Mouse (Mus musculus): ENCODE data around the gene Hmgb1.

- TF ChIP-seq CTCF (IDR thresholded peaks at IDR 0.05; ENCODE audit: control insufficient read depth, insufficient read depth, insufficient replicate concordance, low read depth, low read length): no peak
- no peak for TF ChIP-seq POLR2A (IDR thresholded peaks at IDR 0.05; ENCODE audit: control insufficient read depth, low read depth, low read length)
Observed at GRCm38 (mm10) chr5:149021120-149021519, 163.2 kb downstream of the Hmgb1 start.
